Mouse (Mus musculus): ENCODE results near the gene Hmx3. TPM values are rescaled to one million over a fixed set of nuclear protein-coding genes. Genes with fewer than 3 reads are reported as not detected.

Gene Hmx3
- polyA plus RNA-seq, 1 experiment from 2014 or later: not detected

- ATAC-seq (ENCODE audit: insufficient read depth): no peak
These were observed 15.1 kb downstream of the Hmx3 start for GRCm38 (mm10) chr7:131557751-131558150.

GRCm38 (mm10) chr7:131559986-131560696 lies 17.5 kb downstream of the Hmx3 start, which contains the start of gene Bub3:
TSS of gene Bub3 (plus strand) at chr7:131560222.
- Histone ChIP-seq H3K4me3 (ENCODE audit: low read depth, low read length) (peak within 1 kb of the TSS; percentile 71), H3K36me3 (ENCODE audit: insufficient read depth) (peaks cover 36% of the 10 kb centered on the region), H3K9ac (peak within 1 kb of the TSS; percentile 74), H3K4me1 (ENCODE audit: insufficient read depth) (peaks cover 3% of the 10 kb centered on the region; the same call in 1 of the 2 replicates), H3K27me3 (ENCODE audit: insufficient read depth, low read length) (peaks cover 39% of the 10 kb centered on the region), H3K4me2 (peak within 1 kb of the TSS; percentile 85), H3K27ac (ENCODE audit: low read depth) (peak within 1 kb of the TSS; percentile 88), H3K9me3 (ENCODE audit: low read depth, low read length) (no peaks in the 10 kb centered on the region)
- DNase-seq: peak; percentile 98
- ATAC-seq (ENCODE audit: insufficient read depth): peak; percentile 95
- no peak for TF ChIP-seq CTCF (IDR thresholded peaks at IDR 0.05; ENCODE audit: low read depth)
- WGBS: under 1% methylated on average over 51 of the region's 51 CpGs

More at GRCm38 (mm10) chr7:131557751-131558150, 15.1 kb downstream of the Hmx3 start:
- no peak overlapping the region for H3K4me2 ChIP-seq
- peaks cover 3% of the 10 kb centered on the region; the same call in 1 of the 2 replicates for H3K4me1 ChIP-seq (ENCODE audit: insufficient read depth)
- no peaks in the 10 kb centered on the region for H3K9me3 ChIP-seq (ENCODE audit: low read depth, low read length)
- no peak for DNase-seq
- no peak for TF ChIP-seq CTCF (IDR thresholded peaks at IDR 0.05; ENCODE audit: low read depth)
- WGBS: 27% methylated on average over 2 of the region's 2 CpGs
- peaks cover 63% of the 10 kb centered on the region for H3K27me3 ChIP-seq (ENCODE audit: insufficient read depth, low read length)
- H3K4me3 ChIP-seq (ENCODE audit: low read depth, low read length): no peak overlapping the region
- no peak overlapping the region for H3K27ac ChIP-seq (ENCODE audit: low read depth)
- no peak overlapping the region for H3K9ac ChIP-seq
- H3K36me3 ChIP-seq (ENCODE audit: insufficient read depth): peaks cover 14% of the 10 kb centered on the region

- ATAC-seq (ENCODE audit: insufficient read depth): peak; percentile 67
- Histone ChIP-seq H3K27me3 (ENCODE audit: insufficient read depth, low read length) (peaks cover 34% of the 10 kb centered on the region), H3K36me3 (ENCODE audit: insufficient read depth) (peaks cover 41% of the 10 kb centered on the region), H3K27ac (ENCODE audit: low read depth) (peak overlapping the region; percentile 88), H3K4me2 (peak overlapping the region; percentile 85), H3K4me1 (ENCODE audit: insufficient read depth) (peaks cover 3% of the 10 kb centered on the region; the same call in 1 of the 2 replicates), H3K9ac (peak overlapping the region; percentile 74), H3K4me3 (ENCODE audit: low read depth, low read length) (peak overlapping the region; percentile 71), H3K9me3 (ENCODE audit: low read depth, low read length) (no peaks in the 10 kb centered on the region)
- under 1% methylated on average over 14 of the region's 14 CpGs for WGBS
- no peak for TF ChIP-seq CTCF (IDR thresholded peaks at IDR 0.05; ENCODE audit: low read depth)
- no peak for DNase-seq
These were observed 18.0 kb downstream of the Hmx3 start for GRCm38 (mm10) chr7:131560697-131561042.

GRCm38 (mm10) chr7:131575246-131575645 lies 32.6 kb downstream of the Hmx3 start:
- DNase-seq: no peak
- no peak overlapping the region for H3K4me2 ChIP-seq
- no peaks in the 10 kb centered on the region for H3K9me3 ChIP-seq (ENCODE audit: low read depth, low read length)
- H3K4me3 ChIP-seq (ENCODE audit: low read depth, low read length): no peak overlapping the region
- no peaks in the 10 kb centered on the region for H3K4me1 ChIP-seq (ENCODE audit: insufficient read depth)
- 71% methylated on average over 6 of the region's 6 CpGs for WGBS
- no peak overlapping the region for H3K27ac ChIP-seq (ENCODE audit: low read depth)
- no peak overlapping the region for H3K9ac ChIP-seq
- no peak for ATAC-seq (ENCODE audit: insufficient read depth)
- TF ChIP-seq CTCF (IDR thresholded peaks at IDR 0.05; ENCODE audit: low read depth): no peak
- peaks cover 41% of the 10 kb centered on the region for H3K36me3 ChIP-seq (ENCODE audit: insufficient read depth)
- H3K27me3 ChIP-seq (ENCODE audit: insufficient read depth, low read length): no peaks in the 10 kb centered on the region

GRCm38 (mm10) chr7:131582178-131582577 lies 39.5 kb downstream of the Hmx3 start:
- Histone ChIP-seq H3K4me1 (ENCODE audit: insufficient read depth) (no peaks in the 10 kb centered on the region), H3K9me3 (ENCODE audit: low read depth, low read length) (no peaks in the 10 kb centered on the region), H3K4me3 (ENCODE audit: low read depth, low read length) (no peak overlapping the region), H3K27me3 (ENCODE audit: insufficient read depth, low read length) (no peaks in the 10 kb centered on the region), H3K9ac (no peak overlapping the region), H3K4me2 (no peak overlapping the region), H3K27ac (ENCODE audit: low read depth) (no peak overlapping the region), H3K36me3 (ENCODE audit: insufficient read depth) (no peaks in the 10 kb centered on the region)
- DNase-seq (no peak), ATAC-seq (ENCODE audit: insufficient read depth) (no peak)
- 17% methylated on average over 9 of the region's 9 CpGs for WGBS
- no peak for TF ChIP-seq CTCF (IDR thresholded peaks at IDR 0.05; ENCODE audit: low read depth)

- TF ChIP-seq CTCF (IDR thresholded peaks at IDR 0.05; ENCODE audit: low read depth): no peak
- H3K27ac ChIP-seq (ENCODE audit: low read depth): no peak overlapping the region
- H3K27me3 ChIP-seq (ENCODE audit: insufficient read depth, low read length): no peaks in the 10 kb centered on the region
- H3K9ac ChIP-seq: no peak overlapping the region
- no peaks in the 10 kb centered on the region for H3K9me3 ChIP-seq (ENCODE audit: low read depth, low read length)
- H3K4me3 ChIP-seq (ENCODE audit: low read depth, low read length): no peak overlapping the region
- 89% methylated on average over 5 of the region's 5 CpGs for WGBS
- H3K4me1 ChIP-seq (ENCODE audit: insufficient read depth): no peaks in the 10 kb centered on the region
- H3K36me3 ChIP-seq (ENCODE audit: insufficient read depth): no peaks in the 10 kb centered on the region
- H3K4me2 ChIP-seq: no peak overlapping the region
- no peak for DNase-seq
- no peak for ATAC-seq (ENCODE audit: insufficient read depth)
These were observed 42.9 kb downstream of the Hmx3 start for GRCm38 (mm10) chr7:131585551-131585950.

Other genes starting within 250 kb of the Hmx3 start
- gene Cuzd1, start 220.6 kb upstream of the Hmx3 start, polyA plus RNA-seq (2014; fragmentation: Nextera tagmentation; extraction: Ambion mirVana): not detected in 2 replicates
- not detected in 2 replicates for gene Fam24b, start 213.4 kb upstream of the Hmx3 start, polyA plus RNA-seq (2014; fragmentation: Nextera tagmentation; extraction: Ambion mirVana)
- not detected in 2 replicates for gene Fam24a, start 209.0 kb upstream of the Hmx3 start, polyA plus RNA-seq (2014; fragmentation: Nextera tagmentation; extraction: Ambion mirVana)
- 20.0 and 24.3 TPM in 2 replicates for gene 2310057M21Rik, start 180.1 kb upstream of the Hmx3 start, polyA plus RNA-seq (2014; fragmentation: Nextera tagmentation; extraction: Ambion mirVana)
- gene Pstk, start 171.7 kb upstream of the Hmx3 start, polyA plus RNA-seq (2014; fragmentation: Nextera tagmentation; extraction: Ambion mirVana): 63.8 and 66.7 TPM in 2 replicates
- gene Ikzf5, start 132.3 kb upstream of the Hmx3 start, polyA plus RNA-seq (2014; fragmentation: Nextera tagmentation; extraction: Ambion mirVana): 20.1 and 20.5 TPM in 2 replicates
- 181 TPM in 2 replicates for gene Acadsb, start 132.3 kb upstream of the Hmx3 start, polyA plus RNA-seq (2014; fragmentation: Nextera tagmentation; extraction: Ambion mirVana)
- gene Hmx2, start 5.9 kb downstream of the Hmx3 start, polyA plus RNA-seq (2014; fragmentation: Nextera tagmentation; extraction: Ambion mirVana): not detected in 2 replicates
- gene Bub3, start 17.4 kb downstream of the Hmx3 start, polyA plus RNA-seq (2014; fragmentation: Nextera tagmentation; extraction: Ambion mirVana): 264 and 268 TPM in 2 replicates

All from lung, embryonic 14.5 days (tissue).